Mouse (Mus musculus): ENCODE measurements around the gene Tdgf1.

GRCm38 (mm10) chr9:110990204-110990603, 44.2 kb upstream of the Tdgf1 start, which contains the start of gene Rtp3:
- TF ChIP-seq TAL1 (IDR thresholded peaks at IDR 0.05; ENCODE audit: low read length) (no peak), GATA1 (IDR thresholded peaks at IDR 0.05; ENCODE audit: low read length) (no peak)
